Mouse (Mus musculus) liver, embryonic 16.5 days (tissue): ENCODE results near the gene Ccdc62. TPM values are rescaled to one million over a fixed set of nuclear protein-coding genes. Genes with fewer than 3 reads are reported as not detected.

Experiments used
- ATAC-seq: fragments of 200-750 bp; cut with Nextera tagmentation; 2 replicates; pipeline ENCODE4 v1.8.0; 2017; ENCODE audit warnings: low read depth, mild to moderate bottlenecking, moderate number of reproducible peaks, moderate library complexity
- H3K27ac ChIP-seq: fragments of 300-500 bp; sonication (generic); 2 replicates; pipeline ENCODE4 v1.5.1; 2014; ENCODE audit warnings: mild to moderate bottlenecking, low read length
- H3K27me3 ChIP-seq: fragments of 300-500 bp; sonication (generic); 2 replicates; pipeline ENCODE4 v1.6.1; 2014; ENCODE audit warnings: low read depth, low read length, mixed read lengths; ENCODE audit not compliant: control insufficient read depth, insufficient read depth
- H3K36me3 ChIP-seq: fragments of 300-500 bp; sonication (generic); 2 replicates; pipeline ENCODE4 v1.6.1; 2014; ENCODE audit warnings: mild to moderate bottlenecking; ENCODE audit not compliant: control insufficient read depth, insufficient read depth
- H3K4me1 ChIP-seq: fragments of 300-500 bp; sonication (generic); 2 replicates; pipeline ENCODE4 v1.6.1; 2014; ENCODE audit warnings: low read depth, low read length, mixed read lengths; ENCODE audit not compliant: control insufficient read depth
- H3K4me2 ChIP-seq: fragments of 300-500 bp; sonication (generic); 2 replicates; pipeline ENCODE4 v1.6.1; 2014; ENCODE audit warnings: low read depth, low read length, mixed read lengths
- H3K4me3 ChIP-seq: fragments of 300-500 bp; sonication (generic); 2 replicates; pipeline ENCODE4 v1.5.1; 2014; ENCODE audit warnings: low read depth, mild to moderate bottlenecking, low read length
- H3K9ac ChIP-seq: fragments of 300-500 bp; sonication (generic); 2 replicates; pipeline ENCODE4 v1.6.1; 2014; ENCODE audit warnings: low read depth, low read length
- H3K9me3 ChIP-seq: fragments of 300-500 bp; sonication (generic); replicated peaks from 2 replicates; pipeline ENCODE4 v1.6.1; 2016; ENCODE audit warnings: low read length; ENCODE audit not compliant: control insufficient read depth
- WGBS: fragments of 180-500 bp; shearing (Covaris S2); extraction: QIAGEN DNeasy Blood & Tissue Kit; methylation state at CpG from one replicate; pipeline ENCODE4 v1.1.7; 2014; ENCODE audit not compliant: insufficient replicate concordance; 5-methylcytosine and 5-hydroxymethylcytosine counted together
- polyA plus RNA-seq: library from polyadenylated mRNA; unstranded; fragments of >200 nt; fragmentation: Nextera tagmentation; extraction: Ambion mirVana; gene quantifications from 2 replicates; pipeline ENCODE4 v1.2.1, GENCODE M21; 2015

Gene Ccdc62
- polyA plus RNA-seq, 1 experiment from 2014 or later: 2.2 TPM

GRCm38 (mm10) chr5:123989941-123990885 is 59.7 kb downstream of the Ccdc62 start:
- no peaks in the 10 kb centered on the region for H3K9me3 ChIP-seq
- no peaks in the 10 kb centered on the region for H3K27me3 ChIP-seq
- no peak for ATAC-seq
- H3K4me2 ChIP-seq: no peak overlapping the region
- no peak overlapping the region for H3K27ac ChIP-seq
- WGBS: 75% methylated on average over 20 of the region's 20 CpGs
- H3K4me3 ChIP-seq: no peak overlapping the region
- no peak overlapping the region for H3K9ac ChIP-seq
- H3K4me1 ChIP-seq: no peaks in the 10 kb centered on the region; the same call in 1 of the 2 replicates
- H3K36me3 ChIP-seq: no peaks in the 10 kb centered on the region

GRCm38 (mm10) chr5:123991321-123991720 is 60.8 kb downstream of the Ccdc62 start:
- H3K27ac ChIP-seq: no peak overlapping the region
- 74% methylated on average over 6 of the region's 6 CpGs for WGBS
- no peak overlapping the region for H3K4me3 ChIP-seq
- H3K36me3 ChIP-seq: no peaks in the 10 kb centered on the region
- no peak for ATAC-seq
- no peaks in the 10 kb centered on the region for H3K27me3 ChIP-seq
- no peak overlapping the region for H3K9ac ChIP-seq
- H3K4me1 ChIP-seq: no peaks in the 10 kb centered on the region; the same call in 1 of the 2 replicates
- H3K4me2 ChIP-seq: no peak overlapping the region
- no peaks in the 10 kb centered on the region for H3K9me3 ChIP-seq

GRCm38 (mm10) chr5:123992193-123992637 is 61.7 kb downstream of the Ccdc62 start:
- Histone ChIP-seq H3K36me3 (no peaks in the 10 kb centered on the region), H3K27me3 (no peaks in the 10 kb centered on the region), H3K4me2 (no peak overlapping the region), H3K9me3 (no peaks in the 10 kb centered on the region), H3K4me3 (no peak overlapping the region), H3K4me1 (no peaks in the 10 kb centered on the region; the same call in 1 of the 2 replicates), H3K27ac (no peak overlapping the region), H3K9ac (no peak overlapping the region)
- ATAC-seq: no peak
- WGBS: 59% methylated on average over 10 of the region's 10 CpGs

- H3K27ac ChIP-seq: no peak overlapping the region
- no peak for ATAC-seq
- H3K9me3 ChIP-seq: no peaks in the 10 kb centered on the region
- H3K27me3 ChIP-seq: no peaks in the 10 kb centered on the region
- WGBS: 28% methylated on average over 5 of the region's 5 CpGs
- peaks cover 5% of the 10 kb centered on the region for H3K36me3 ChIP-seq
- no peak overlapping the region for H3K4me2 ChIP-seq
- H3K9ac ChIP-seq: no peak overlapping the region
- H3K4me3 ChIP-seq: no peak overlapping the region
- no peaks in the 10 kb centered on the region; the same call in 1 of the 2 replicates for H3K4me1 ChIP-seq
Measured at GRCm38 (mm10) chr5:123992794-123993193, 62.3 kb downstream of the Ccdc62 start.

GRCm38 (mm10) chr5:123993263-123994036 is 63.0 kb downstream of the Ccdc62 start:
- H3K27me3 ChIP-seq: no peaks in the 10 kb centered on the region
- ATAC-seq: no peak
- H3K9ac ChIP-seq: no peak overlapping the region
- WGBS: 66% methylated on average over 7 of the region's 7 CpGs
- H3K4me1 ChIP-seq: peaks cover 2% of the 10 kb centered on the region; the same call in 1 of the 2 replicates
- H3K4me2 ChIP-seq: no peak overlapping the region
- H3K27ac ChIP-seq: no peak overlapping the region
- H3K36me3 ChIP-seq: peaks cover 6% of the 10 kb centered on the region
- H3K9me3 ChIP-seq: no peaks in the 10 kb centered on the region
- no peak overlapping the region for H3K4me3 ChIP-seq

- 84% methylated on average over 7 of the region's 7 CpGs for WGBS
- H3K4me3 ChIP-seq: no peak overlapping the region
- no peak overlapping the region for H3K9ac ChIP-seq
- peaks cover 6% of the 10 kb centered on the region for H3K36me3 ChIP-seq
- no peaks in the 10 kb centered on the region for H3K27me3 ChIP-seq
- peaks cover 6% of the 10 kb centered on the region; the same call in 1 of the 2 replicates for H3K4me1 ChIP-seq
- no peak overlapping the region for H3K4me2 ChIP-seq
- H3K27ac ChIP-seq: no peak overlapping the region
- no peaks in the 10 kb centered on the region for H3K9me3 ChIP-seq
- ATAC-seq: no peak
Measured at GRCm38 (mm10) chr5:123994468-123994867, 64.0 kb downstream of the Ccdc62 start.

- WGBS: 67% methylated on average over 6 of the region's 6 CpGs
- peaks cover 6% of the 10 kb centered on the region; the same call in 1 of the 2 replicates for H3K4me1 ChIP-seq
- H3K27me3 ChIP-seq: no peaks in the 10 kb centered on the region
- H3K27ac ChIP-seq: no peak overlapping the region
- H3K4me2 ChIP-seq: no peak overlapping the region
- peak; percentile 63 for ATAC-seq
- no peaks in the 10 kb centered on the region for H3K9me3 ChIP-seq
- no peak overlapping the region for H3K4me3 ChIP-seq
- H3K9ac ChIP-seq: no peak overlapping the region
- peaks cover 8% of the 10 kb centered on the region for H3K36me3 ChIP-seq
Measured at GRCm38 (mm10) chr5:123995388-123995787, 64.9 kb downstream of the Ccdc62 start.

- Histone ChIP-seq H3K27ac (no peak overlapping the region), H3K4me2 (no peak overlapping the region), H3K9ac (no peak overlapping the region), H3K4me1 (peaks cover 10% of the 10 kb centered on the region; the same call in 1 of the 2 replicates), H3K9me3 (no peaks in the 10 kb centered on the region), H3K4me3 (no peak overlapping the region), H3K36me3 (peaks cover 14% of the 10 kb centered on the region), H3K27me3 (no peaks in the 10 kb centered on the region)
- ATAC-seq: no peak
- WGBS: 76% methylated on average over 10 of the region's 10 CpGs
Measured at GRCm38 (mm10) chr5:123996194-123996593, 65.7 kb downstream of the Ccdc62 start.
